Mouse (Mus musculus) thymus, adult 2 months (tissue): ENCODE measurements at regions not wholly inside any gene's neighbourhood (a gene's known extent, or its start where the extent isn't known, plus 50 kb on each side); places are given as distances from the start of the nearest gene placed in this dataset.

Source experiments
- DNase-seq: peaks from one replicate; pipeline ENCODE4 v3.0.0; 2021
- H3K27ac ChIP-seq: fragments of 200-500 bp; 2 replicates; pipeline ENCODE4 v1.5.1; 2012; ENCODE audit warnings: low read length, control low read depth; ENCODE audit not compliant: control insufficient read depth, insufficient read depth
- H3K27me3 ChIP-seq: fragments of 200-500 bp; 2 replicates; pipeline ENCODE4 v1.6.1; 2012; ENCODE audit warnings: mild to moderate bottlenecking, low read length, moderate library complexity, mixed read lengths; ENCODE audit not compliant: control insufficient read depth, insufficient read depth
- H3K36me3 ChIP-seq: fragments of 200-500 bp; 2 replicates; pipeline ENCODE4 v1.6.1; 2012; ENCODE audit warnings: mild to moderate bottlenecking, low read length, moderate library complexity; ENCODE audit not compliant: control insufficient read depth, insufficient read depth
- H3K4me1 ChIP-seq: fragments of 200-500 bp; replicated peaks from 2 replicates; pipeline ENCODE4 v1.6.1; 2012; ENCODE audit warnings: low read length; ENCODE audit not compliant: control insufficient read depth, insufficient read depth
- H3K4me3 ChIP-seq: fragments of 200-500 bp; 2 replicates; pipeline ENCODE4 v1.5.1; 2012; ENCODE audit warnings: mild to moderate bottlenecking, low read length, control low read depth, moderate library complexity; ENCODE audit not compliant: control insufficient read depth, insufficient read depth
- CTCF ChIP-seq: fragments of 200-500 bp; IDR thresholded peaks from 2 replicates; pipeline ENCODE4 v1.5.1; 2012; ENCODE audit warnings: mild to moderate bottlenecking, control low read depth, low read length, moderate library complexity, borderline replicate concordance; ENCODE audit not compliant: control insufficient read depth, poor library complexity, insufficient read depth; ENCODE audit errors: extremely low read depth
- POLR2A ChIP-seq: fragments of 200-500 bp; IDR thresholded peaks from 2 replicates; pipeline ENCODE4 v1.6.1; 2012; ENCODE audit warnings: mild to moderate bottlenecking, low read length, control low read depth, moderate library complexity; ENCODE audit not compliant: control insufficient read depth, poor library complexity, insufficient read depth; ENCODE audit errors: extremely low read depth
- WGBS: fragments of 180-500 bp; shearing (Covaris S2); methylation state at CpG from one replicate; pipeline ENCODE4 v1.1.7; 2018; 5-methylcytosine and 5-hydroxymethylcytosine counted together

DNA sequence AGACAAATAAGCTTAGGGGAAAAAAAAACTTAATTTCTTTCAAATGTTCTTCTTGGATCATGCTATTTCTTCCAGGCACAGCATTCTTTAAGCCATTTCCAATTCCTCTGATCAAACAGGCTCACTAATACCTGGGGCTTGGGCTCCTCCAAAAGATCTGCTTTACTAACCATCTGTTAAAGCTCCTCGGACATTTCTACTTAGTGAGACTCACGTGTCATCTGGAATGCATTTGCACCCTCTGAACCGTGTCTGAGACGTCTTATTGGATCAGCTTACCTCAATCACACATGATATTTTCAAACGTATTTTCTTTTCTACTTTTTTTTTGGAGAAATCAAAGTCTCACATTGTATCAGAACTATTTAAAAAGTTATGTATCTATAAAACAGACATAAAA lies 132.4 kb downstream of the Npr3 start:
- Histone ChIP-seq H3K36me3 (no peaks in the 10 kb centered on the region), H3K4me3 (no peak overlapping the region), H3K27ac (no peak overlapping the region), H3K4me1 (no peaks in the 10 kb centered on the region), H3K27me3 (no peaks in the 10 kb centered on the region)
- no peak for DNase-seq
- no peak for TF ChIP-seq POLR2A
- no peak for TF ChIP-seq CTCF
- WGBS = 89% methylated on average over 5 of the region's 5 CpGs

DNA sequence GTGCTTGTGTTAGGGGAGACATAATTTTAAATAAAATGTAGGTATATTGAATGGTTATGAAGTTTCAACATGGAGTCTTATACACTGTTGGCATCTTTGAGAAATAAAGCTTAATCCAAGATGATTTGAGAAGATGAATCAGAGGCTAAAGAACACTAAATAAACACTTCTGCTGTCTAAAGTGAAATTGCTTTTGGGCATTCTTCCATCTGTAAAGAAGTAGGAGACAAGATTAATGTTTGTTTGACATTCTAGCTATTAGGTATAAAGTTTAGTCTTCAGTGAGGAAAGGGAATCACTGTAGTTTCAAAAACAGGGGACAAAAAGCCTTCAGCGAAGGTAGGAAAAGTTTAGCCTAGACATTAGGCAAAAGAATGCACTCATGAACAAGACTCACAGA lies 136.5 kb downstream of the Npr3 start:
- TF ChIP-seq CTCF (no peak), POLR2A (no peak)
- no peaks in the 10 kb centered on the region for H3K27me3 ChIP-seq
- no peaks in the 10 kb centered on the region for H3K36me3 ChIP-seq
- no peak for DNase-seq
- WGBS = 92% methylated on average over 1 of the region's 1 CpGs
- H3K4me3 ChIP-seq = no peak overlapping the region
- H3K27ac ChIP-seq = no peak overlapping the region
- no peaks in the 10 kb centered on the region for H3K4me1 ChIP-seq

DNA sequence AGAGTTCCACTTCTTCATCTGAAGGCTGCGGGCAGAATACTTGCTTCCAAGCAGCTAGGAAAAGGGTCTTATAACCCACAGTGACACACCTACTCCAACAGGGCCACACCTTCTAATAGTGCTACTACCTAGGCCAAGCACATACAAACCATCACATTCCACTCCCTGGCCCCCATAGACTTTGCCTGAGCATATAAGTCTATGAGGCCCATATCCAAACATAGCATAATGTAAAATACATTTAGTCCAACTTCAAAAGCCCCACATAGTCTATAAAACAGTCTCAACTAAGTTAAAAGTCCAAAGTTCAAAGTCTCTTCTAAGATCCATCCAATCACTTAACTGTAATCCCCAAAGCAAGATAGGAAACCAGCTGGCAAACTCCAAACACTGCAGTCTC lies 149.1 kb downstream of the Npr3 start:
- no peak for TF ChIP-seq POLR2A
- TF ChIP-seq CTCF = no peak
- 100% methylated on average over 1 of the region's 1 CpGs for WGBS
- no peaks in the 10 kb centered on the region for H3K4me1 ChIP-seq
- no peaks in the 10 kb centered on the region for H3K27me3 ChIP-seq
- H3K36me3 ChIP-seq = no peaks in the 10 kb centered on the region
- no peak for DNase-seq
- H3K4me3 ChIP-seq = no peak overlapping the region
- H3K27ac ChIP-seq = no peak overlapping the region

DNA sequence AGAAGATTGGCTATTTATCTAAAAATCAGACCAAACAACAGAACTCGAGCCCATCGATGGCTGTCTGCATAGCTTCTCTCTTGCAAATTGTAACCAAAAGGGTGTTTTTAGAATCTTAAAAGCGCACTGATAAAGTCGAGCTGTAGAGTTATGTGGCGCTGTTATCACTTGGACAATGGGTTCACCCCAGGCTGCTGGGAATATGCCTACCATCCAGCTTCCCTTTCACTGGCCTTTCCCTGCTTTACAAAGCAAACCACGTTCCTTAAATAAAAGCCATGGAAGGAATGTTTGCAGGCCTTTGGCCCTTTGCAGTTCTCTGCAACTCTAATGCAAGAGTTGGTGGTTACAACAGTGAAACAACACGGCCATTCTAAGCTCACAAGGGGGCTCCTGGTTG lies 150.3 kb downstream of the Npr3 start:
- no peaks in the 10 kb centered on the region for H3K27me3 ChIP-seq
- H3K4me3 ChIP-seq = no peak overlapping the region
- WGBS = 88% methylated on average over 7 of the region's 7 CpGs
- H3K36me3 ChIP-seq = no peaks in the 10 kb centered on the region
- TF ChIP-seq POLR2A = no peak
- no peak for TF ChIP-seq CTCF
- no peak for DNase-seq
- no peaks in the 10 kb centered on the region for H3K4me1 ChIP-seq
- H3K27ac ChIP-seq = no peak overlapping the region

DNA sequence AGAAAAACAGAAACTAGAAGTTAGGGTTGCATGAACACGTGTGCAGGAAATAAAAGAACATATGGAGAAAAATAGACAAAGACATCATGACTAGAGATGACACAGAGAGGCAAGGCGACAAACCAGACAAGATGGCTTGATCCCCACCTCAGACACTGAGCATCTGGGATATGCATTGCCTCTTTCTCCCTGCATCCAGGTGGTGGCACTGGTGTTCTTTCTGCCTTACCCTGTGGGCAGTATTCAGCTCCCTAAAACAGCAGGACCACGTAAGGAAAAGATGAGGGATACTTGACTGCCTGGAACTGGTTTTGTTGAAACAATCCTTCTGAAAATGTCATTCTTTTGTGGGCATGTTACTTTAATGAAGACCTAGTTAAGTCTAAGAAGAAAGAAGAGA lies 153.9 kb downstream of the Npr3 start:
- no peaks in the 10 kb centered on the region for H3K36me3 ChIP-seq
- no peak for DNase-seq
- 35% methylated on average over 3 of the region's 3 CpGs for WGBS
- no peaks in the 10 kb centered on the region for H3K27me3 ChIP-seq
- H3K4me1 ChIP-seq = no peaks in the 10 kb centered on the region
- TF ChIP-seq POLR2A (no peak), CTCF (no peak)
- no peak overlapping the region for H3K4me3 ChIP-seq
- H3K27ac ChIP-seq = no peak overlapping the region

DNA sequence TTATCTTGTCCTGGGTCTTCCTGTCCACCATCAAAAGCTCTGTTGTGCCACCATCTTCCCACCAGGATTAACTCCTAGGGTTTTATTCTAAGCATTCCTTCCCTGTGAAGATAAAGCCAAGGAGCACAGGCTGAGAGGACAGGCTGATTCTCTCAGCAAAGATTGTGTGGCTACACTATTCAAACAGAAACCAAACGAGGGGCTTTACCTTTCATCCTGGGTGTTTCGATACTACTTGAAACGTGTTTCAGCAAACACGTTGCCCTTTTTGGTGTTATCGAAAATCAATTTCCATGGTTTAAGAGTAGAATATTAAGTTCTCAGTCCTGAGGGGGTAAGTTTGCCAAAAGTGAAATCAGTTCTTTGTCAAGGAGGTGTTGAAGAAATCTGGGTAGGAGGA lies 156.2 kb downstream of the Npr3 start:
- Histone ChIP-seq H3K4me1 (no peaks in the 10 kb centered on the region), H3K27ac (no peak overlapping the region), H3K36me3 (no peaks in the 10 kb centered on the region), H3K27me3 (no peaks in the 10 kb centered on the region), H3K4me3 (no peak overlapping the region)
- no peak for DNase-seq
- WGBS = 88% methylated on average over 5 of the region's 5 CpGs
- TF ChIP-seq CTCF (no peak), POLR2A (no peak)

DNA sequence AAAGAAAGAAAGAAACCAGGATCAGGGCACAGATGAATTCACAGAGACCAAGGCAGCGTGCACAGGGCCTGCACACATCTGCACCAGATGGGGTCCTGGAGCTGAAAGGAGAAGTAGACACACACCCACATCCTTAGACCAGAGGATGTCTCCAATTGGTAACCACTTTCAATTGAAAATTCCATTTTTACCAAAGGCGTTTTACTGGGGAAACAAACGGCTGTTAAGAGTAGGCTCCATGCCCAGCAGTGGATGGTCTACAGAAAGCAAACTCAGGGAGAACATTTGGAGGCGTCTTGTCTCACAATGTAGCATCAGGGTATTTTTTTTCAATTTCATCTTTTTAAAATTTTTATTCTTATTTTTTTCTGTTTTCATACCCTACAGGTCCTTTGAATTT lies 157.6 kb downstream of the Npr3 start:
- no peak for TF ChIP-seq CTCF
- TF ChIP-seq POLR2A = no peak
- H3K36me3 ChIP-seq = no peaks in the 10 kb centered on the region
- DNase-seq = no peak
- no peaks in the 10 kb centered on the region for H3K27me3 ChIP-seq
- WGBS = 86% methylated on average over 4 of the region's 4 CpGs
- no peaks in the 10 kb centered on the region for H3K4me1 ChIP-seq
- no peak overlapping the region for H3K4me3 ChIP-seq
- no peak overlapping the region for H3K27ac ChIP-seq
